Mouse (Mus musculus): ENCODE data around the gene Ifitm3. TPM values are rescaled to one million over a fixed set of nuclear protein-coding genes. Genes with fewer than 3 reads are reported as not detected.

Gene Ifitm3
- polyA plus RNA-seq, 1 experiment: 397 TPM

GRCm38 (mm10) chr7:141016707-141017697 lies 6.4 kb upstream of the Ifitm3 start:
- no peak overlapping the region for H3K27ac ChIP-seq (ENCODE audit: control insufficient read depth, insufficient read depth, low read length)
- H3K27me3 ChIP-seq (ENCODE audit: control insufficient read depth, insufficient read depth, low read length): no peaks in the 10 kb centered on the region
- H3K4me1 ChIP-seq (replicated peaks; ENCODE audit: control insufficient read depth, insufficient read depth, low read length): no peaks in the 10 kb centered on the region
- DNase-seq: no peak
- TF ChIP-seq CTCF (IDR thresholded peaks at IDR 0.05; ENCODE audit: borderline replicate concordance, control insufficient read depth, extremely low read depth, insufficient read depth, low read length, poor library complexity) (no peak), POLR2A (IDR thresholded peaks at IDR 0.05; ENCODE audit: control insufficient read depth, extremely low read depth, insufficient read depth, low read length, poor library complexity) (no peak)
- 89% methylated on average over 10 of the region's 10 CpGs for WGBS
- H3K36me3 ChIP-seq (ENCODE audit: control insufficient read depth, insufficient read depth, low read length): no peaks in the 10 kb centered on the region
- H3K4me3 ChIP-seq (ENCODE audit: control insufficient read depth, insufficient read depth, low read length): no peak overlapping the region

- Histone ChIP-seq H3K36me3 (ENCODE audit: control insufficient read depth, insufficient read depth, low read length) (no peaks in the 10 kb centered on the region), H3K4me1 (replicated peaks; ENCODE audit: control insufficient read depth, insufficient read depth, low read length) (peaks cover 26% of the 10 kb centered on the region), H3K4me3 (ENCODE audit: control insufficient read depth, insufficient read depth, low read length) (no peak overlapping the region), H3K27ac (ENCODE audit: control insufficient read depth, insufficient read depth, low read length) (no peak overlapping the region), H3K27me3 (ENCODE audit: control insufficient read depth, insufficient read depth, low read length) (no peaks in the 10 kb centered on the region)
- 77% methylated on average over 7 of the region's 7 CpGs for WGBS
- no peak for DNase-seq
- TF ChIP-seq CTCF (IDR thresholded peaks at IDR 0.05; ENCODE audit: borderline replicate concordance, control insufficient read depth, extremely low read depth, insufficient read depth, low read length, poor library complexity) (no peak), POLR2A (IDR thresholded peaks at IDR 0.05; ENCODE audit: control insufficient read depth, extremely low read depth, insufficient read depth, low read length, poor library complexity) (no peak)
Observed at GRCm38 (mm10) chr7:141011238-141011770, 734 bp upstream of the Ifitm3 start.

GRCm38 (mm10) chr7:141009665-141010064 lies 905 bp downstream of the Ifitm3 start:
- Histone ChIP-seq H3K27me3 (ENCODE audit: control insufficient read depth, insufficient read depth, low read length) (no peaks in the 10 kb centered on the region), H3K4me3 (ENCODE audit: control insufficient read depth, insufficient read depth, low read length) (no peak overlapping the region), H3K36me3 (ENCODE audit: control insufficient read depth, insufficient read depth, low read length) (no peaks in the 10 kb centered on the region), H3K27ac (ENCODE audit: control insufficient read depth, insufficient read depth, low read length) (no peak overlapping the region), H3K4me1 (replicated peaks; ENCODE audit: control insufficient read depth, insufficient read depth, low read length) (peaks cover 26% of the 10 kb centered on the region)
- no peak for TF ChIP-seq CTCF (IDR thresholded peaks at IDR 0.05; ENCODE audit: borderline replicate concordance, control insufficient read depth, extremely low read depth, insufficient read depth, low read length, poor library complexity)
- TF ChIP-seq POLR2A (IDR thresholded peaks at IDR 0.05; ENCODE audit: control insufficient read depth, extremely low read depth, insufficient read depth, low read length, poor library complexity): no peak
- no peak for DNase-seq
- WGBS: 55% methylated on average over 9 of the region's 9 CpGs

- no peaks in the 10 kb centered on the region for H3K36me3 ChIP-seq (ENCODE audit: control insufficient read depth, insufficient read depth, low read length)
- peak; percentile 73 for DNase-seq
- no peak overlapping the region for H3K27ac ChIP-seq (ENCODE audit: control insufficient read depth, insufficient read depth, low read length)
- H3K27me3 ChIP-seq (ENCODE audit: control insufficient read depth, insufficient read depth, low read length): no peaks in the 10 kb centered on the region
- H3K4me3 ChIP-seq (ENCODE audit: control insufficient read depth, insufficient read depth, low read length): no peak overlapping the region
- 9% methylated on average over 20 of the region's 20 CpGs for WGBS
- peaks cover 26% of the 10 kb centered on the region for H3K4me1 ChIP-seq (replicated peaks; ENCODE audit: control insufficient read depth, insufficient read depth, low read length)
- TF ChIP-seq CTCF (IDR thresholded peaks at IDR 0.05; ENCODE audit: borderline replicate concordance, control insufficient read depth, extremely low read depth, insufficient read depth, low read length, poor library complexity) (peak; percentile 89), POLR2A (IDR thresholded peaks at IDR 0.05; ENCODE audit: control insufficient read depth, extremely low read depth, insufficient read depth, low read length, poor library complexity) (no peak)
Observed at GRCm38 (mm10) chr7:141008938-141009660, 1.5 kb downstream of the Ifitm3 start.

- WGBS: 17% methylated on average over 7 of the region's 7 CpGs
- Histone ChIP-seq H3K4me1 (replicated peaks; ENCODE audit: control insufficient read depth, insufficient read depth, low read length) (peaks cover 26% of the 10 kb centered on the region), H3K4me3 (ENCODE audit: control insufficient read depth, insufficient read depth, low read length) (no peak overlapping the region), H3K36me3 (ENCODE audit: control insufficient read depth, insufficient read depth, low read length) (no peaks in the 10 kb centered on the region), H3K27ac (ENCODE audit: control insufficient read depth, insufficient read depth, low read length) (no peak overlapping the region), H3K27me3 (ENCODE audit: control insufficient read depth, insufficient read depth, low read length) (no peaks in the 10 kb centered on the region)
- no peak for DNase-seq
- TF ChIP-seq POLR2A (IDR thresholded peaks at IDR 0.05; ENCODE audit: control insufficient read depth, extremely low read depth, insufficient read depth, low read length, poor library complexity): no peak
- TF ChIP-seq CTCF (IDR thresholded peaks at IDR 0.05; ENCODE audit: borderline replicate concordance, control insufficient read depth, extremely low read depth, insufficient read depth, low read length, poor library complexity): no peak
Observed at GRCm38 (mm10) chr7:141008312-141008761, 2.2 kb downstream of the Ifitm3 start.

GRCm38 (mm10) chr7:141006914-141007313 lies 3.7 kb downstream of the Ifitm3 start:
- no peak for TF ChIP-seq CTCF (IDR thresholded peaks at IDR 0.05; ENCODE audit: borderline replicate concordance, control insufficient read depth, extremely low read depth, insufficient read depth, low read length, poor library complexity)
- TF ChIP-seq POLR2A (IDR thresholded peaks at IDR 0.05; ENCODE audit: control insufficient read depth, extremely low read depth, insufficient read depth, low read length, poor library complexity): no peak
- Histone ChIP-seq H3K27ac (ENCODE audit: control insufficient read depth, insufficient read depth, low read length) (no peak overlapping the region), H3K4me3 (ENCODE audit: control insufficient read depth, insufficient read depth, low read length) (no peak overlapping the region), H3K4me1 (replicated peaks; ENCODE audit: control insufficient read depth, insufficient read depth, low read length) (peaks cover 26% of the 10 kb centered on the region), H3K36me3 (ENCODE audit: control insufficient read depth, insufficient read depth, low read length) (no peaks in the 10 kb centered on the region), H3K27me3 (ENCODE audit: control insufficient read depth, insufficient read depth, low read length) (no peaks in the 10 kb centered on the region)
- 83% methylated on average over 5 of the region's 5 CpGs for WGBS
- DNase-seq: no peak

Measured in thymus, adult 2 months (tissue).